Mouse (Mus musculus) neural tube, embryonic 11.5 days (tissue): Measurements from ENCODE around the gene Masp1. TPM values are rescaled to one million over a fixed set of nuclear protein-coding genes. Genes with fewer than 3 reads are reported as not detected.

Source experiments
- ATAC-seq: fragments of 200-750 bp; cut with Nextera tagmentation; 2 replicates; pipeline ENCODE4 v1.8.0; 2017; ENCODE audit warnings: moderate number of reproducible peaks, mild to moderate bottlenecking, moderate TSS enrichment, moderate library complexity; ENCODE audit not compliant: insufficient read depth, low FRiP score, low TSS enrichment
- DNase-seq: peaks from one replicate; pipeline ENCODE4 v3.0.0-alpha.2; 2015; ENCODE audit warnings: low spot score
- H3K27ac ChIP-seq: fragments of 300-500 bp; sonication (generic); 2 replicates; pipeline ENCODE4 v1.5.1; 2014; ENCODE audit warnings: low read depth, mild to moderate bottlenecking, low read length
- H3K27me3 ChIP-seq: fragments of 300-500 bp; sonication (generic); 2 replicates; pipeline ENCODE4 v1.6.1; 2014; ENCODE audit warnings: mild to moderate bottlenecking, low read length, mixed read lengths; ENCODE audit not compliant: control insufficient read depth, insufficient read depth
- H3K36me3 ChIP-seq: fragments of 300-500 bp; sonication (generic); 2 replicates; pipeline ENCODE4 v1.6.1; 2014; ENCODE audit warnings: mild to moderate bottlenecking, low read length, moderate library complexity, mixed read lengths; ENCODE audit not compliant: control insufficient read depth, insufficient read depth
- H3K4me1 ChIP-seq: fragments of 300-500 bp; sonication (generic); 2 replicates; pipeline ENCODE4 v1.6.1; 2014; ENCODE audit warnings: low read length, mixed read lengths; ENCODE audit not compliant: control insufficient read depth, insufficient read depth
- H3K4me2 ChIP-seq: fragments of 300-500 bp; sonication (generic); 2 replicates; pipeline ENCODE4 v1.6.1; 2014; ENCODE audit warnings: low read depth, mild to moderate bottlenecking, moderate library complexity
- H3K4me3 ChIP-seq: fragments of 300-500 bp; sonication (generic); 2 replicates; pipeline ENCODE4 v1.5.1; 2014; ENCODE audit warnings: low read depth, low read length
- H3K9ac ChIP-seq: fragments of 300-500 bp; sonication (generic); 2 replicates; pipeline ENCODE4 v1.6.1; 2014; ENCODE audit warnings: mild to moderate bottlenecking, low read length
- H3K9me3 ChIP-seq: fragments of 300-500 bp; sonication (generic); 2 replicates; pipeline ENCODE4 v1.6.1; 2016; ENCODE audit warnings: low read length; ENCODE audit not compliant: control insufficient read depth
- WGBS: fragments of 180-500 bp; shearing (Covaris S2); extraction: QIAGEN DNeasy Blood & Tissue Kit; methylation state at CpG from one replicate; pipeline ENCODE4 v1.1.7; 2014; 5-methylcytosine and 5-hydroxymethylcytosine counted together
- polyA plus RNA-seq: library from polyadenylated mRNA; unstranded; fragments of >200 nt; fragmentation: Nextera tagmentation; extraction: Ambion mirVana; gene quantifications from 2 replicates; pipeline ENCODE4 v1.2.1, GENCODE M21; 2014

Gene Masp1
- polyA plus RNA-seq, 1 experiment from 2014 or later = 19.0 TPM

DNA sequence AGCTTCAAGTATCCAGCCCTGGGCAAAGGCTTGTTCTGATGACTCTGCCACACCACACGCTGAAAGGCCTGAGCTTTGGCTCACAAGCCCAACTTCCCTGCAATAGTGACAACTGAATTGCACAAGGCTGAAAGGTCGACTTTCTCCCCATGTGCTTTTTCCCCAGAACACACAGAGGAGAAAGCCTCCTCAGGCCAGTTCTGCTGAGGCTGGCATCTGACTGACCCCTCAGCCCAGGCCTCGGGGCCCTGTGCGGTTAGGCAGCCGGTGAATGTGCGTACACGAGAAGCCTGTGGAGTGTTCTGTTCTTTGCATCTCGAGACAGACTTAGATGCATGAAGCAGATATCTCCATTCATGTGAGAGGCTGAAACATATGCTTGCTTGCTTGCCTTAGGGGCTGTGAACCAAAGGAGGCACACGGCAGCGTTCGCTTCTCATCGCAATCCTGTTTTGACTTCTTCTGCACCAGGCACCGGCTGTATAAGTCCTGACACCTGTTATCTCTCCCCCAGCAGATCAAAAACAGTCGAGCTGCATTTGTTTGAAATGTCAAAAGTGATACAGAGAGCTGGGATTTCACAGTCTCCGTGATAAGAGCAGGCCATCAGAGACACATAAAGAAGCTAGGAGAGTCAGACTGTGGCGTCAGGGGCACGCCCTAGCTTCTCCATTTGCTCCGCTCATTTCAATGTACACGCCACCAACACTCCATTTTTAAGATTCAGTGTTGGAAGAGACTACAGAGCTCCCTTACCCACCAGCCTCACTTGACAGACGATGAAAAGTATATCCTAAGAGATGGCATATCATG, 2.7 kb downstream of the Masp1 start:
- H3K4me2 ChIP-seq = no peak overlapping the region
- no peak for ATAC-seq

DNA sequence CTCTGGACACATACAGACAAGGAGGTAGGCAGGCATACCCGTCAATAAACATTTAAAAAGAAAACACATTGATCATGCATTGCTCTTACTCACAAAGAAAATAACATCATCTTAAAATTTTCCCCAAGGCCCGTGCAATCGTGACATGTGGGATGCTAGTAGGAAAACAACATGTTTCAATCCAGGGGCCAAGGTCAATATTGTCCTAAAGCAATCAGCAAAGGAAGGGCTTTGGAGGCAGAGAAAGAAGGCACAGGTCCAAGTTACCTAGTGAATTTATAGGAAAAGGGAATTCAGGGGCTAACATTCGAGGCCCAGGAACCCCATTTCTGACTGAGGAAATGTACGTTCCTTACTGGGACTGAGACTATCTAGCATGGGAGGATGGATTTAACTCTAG, 3.4 kb downstream of the Masp1 start:
- Histone ChIP-seq H3K36me3 (no peaks in the 10 kb centered on the region), H3K27ac (no peak overlapping the region), H3K4me2 (no peak overlapping the region), H3K4me3 (no peak overlapping the region), H3K9me3 (no peaks in the 10 kb centered on the region), H3K4me1 (peaks cover 16% of the 10 kb centered on the region), H3K9ac (no peak overlapping the region), H3K27me3 (no peaks in the 10 kb centered on the region)
- ATAC-seq = no peak
- WGBS = 87% methylated on average over 5 of the region's 5 CpGs
- DNase-seq = no peak

More for the DNA sequence above, 2.7 kb downstream of the Masp1 start:
- Histone ChIP-seq H3K4me3 (no peak overlapping the region), H3K27ac (no peak overlapping the region), H3K27me3 (no peaks in the 10 kb centered on the region), H3K9ac (no peak overlapping the region), H3K4me1 (peaks cover 14% of the 10 kb centered on the region), H3K9me3 (no peaks in the 10 kb centered on the region), H3K36me3 (no peaks in the 10 kb centered on the region)
- WGBS = 81% methylated on average over 20 of the region's 20 CpGs
- DNase-seq = no peak

DNA sequence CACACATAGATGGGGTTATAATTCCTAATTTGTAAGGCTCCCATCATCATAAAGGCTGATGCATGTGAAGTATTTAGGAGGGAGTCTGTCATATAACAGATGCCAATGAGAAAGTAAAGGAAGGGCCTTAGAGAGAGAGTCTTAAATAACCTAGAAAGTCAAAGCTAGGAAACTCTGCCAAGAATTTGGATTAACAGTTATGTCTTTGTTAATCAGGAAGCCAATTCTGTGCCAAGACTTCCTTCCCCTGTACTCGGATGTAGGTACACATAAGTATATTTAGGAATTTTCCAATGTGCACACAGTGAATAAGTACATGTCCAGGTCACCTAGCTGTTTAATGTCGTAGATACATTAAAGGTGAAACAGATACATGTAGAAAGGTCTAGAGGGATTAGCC, 4.0 kb downstream of the Masp1 start:
- H3K9me3 ChIP-seq = no peaks in the 10 kb centered on the region
- peaks cover 16% of the 10 kb centered on the region for H3K4me1 ChIP-seq
- whole genome bisulfite sequencing = 86% methylated on average over 2 of the region's 2 CpGs
- H3K4me3 ChIP-seq = no peak overlapping the region
- no peak overlapping the region for H3K9ac ChIP-seq
- H3K27ac ChIP-seq = no peak overlapping the region
- no peaks in the 10 kb centered on the region for H3K36me3 ChIP-seq
- H3K27me3 ChIP-seq = no peaks in the 10 kb centered on the region
- DNase-seq = no peak
- H3K4me2 ChIP-seq = no peak overlapping the region
- no peak for ATAC-seq

DNA sequence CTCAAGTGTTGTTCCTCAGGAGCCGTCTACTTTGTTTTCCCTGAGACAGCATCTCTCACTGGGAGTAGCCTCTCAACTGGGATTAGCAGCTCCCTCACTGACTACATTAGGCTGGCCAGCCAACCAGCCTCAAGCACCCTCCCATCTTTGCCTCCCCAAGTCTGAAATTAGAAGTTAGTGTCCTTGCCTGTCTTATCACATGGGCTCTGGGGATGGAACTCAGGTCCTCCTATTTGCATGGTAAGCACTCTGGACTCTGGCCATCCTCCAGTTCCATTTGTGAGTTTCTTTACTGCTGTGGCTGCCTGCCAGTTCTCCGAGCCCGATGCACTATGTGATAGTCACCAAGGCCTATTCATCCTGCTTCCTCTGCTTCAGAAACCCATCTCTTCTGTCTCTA, 4.8 kb downstream of the Masp1 start:
- 85% methylated on average over 3 of the region's 3 CpGs for WGBS
- Histone ChIP-seq H3K4me2 (no peak overlapping the region), H3K36me3 (no peaks in the 10 kb centered on the region), H3K9me3 (no peaks in the 10 kb centered on the region), H3K27me3 (no peaks in the 10 kb centered on the region), H3K4me1 (peaks cover 10% of the 10 kb centered on the region), H3K4me3 (no peak overlapping the region), H3K9ac (no peak overlapping the region), H3K27ac (no peak overlapping the region)
- no peak for ATAC-seq
- no peak for DNase-seq

DNA sequence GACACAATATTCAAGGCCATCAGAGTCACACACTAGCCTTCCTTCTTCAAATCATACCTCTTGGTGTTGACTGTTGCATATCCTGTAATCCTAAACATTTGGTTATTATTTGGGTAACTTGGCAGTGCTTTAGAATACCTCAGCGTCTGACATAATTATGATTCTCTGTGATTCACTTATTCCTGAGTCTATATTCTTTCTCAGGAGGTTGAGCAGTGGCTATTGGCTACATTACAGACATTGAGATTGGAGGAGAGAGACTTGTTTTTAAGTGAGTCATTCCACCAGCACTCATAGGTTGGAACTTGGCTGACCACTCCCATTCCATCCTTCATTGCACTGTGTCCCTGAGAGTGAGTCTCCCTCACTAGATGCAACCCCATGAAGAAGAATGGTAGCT, 7.2 kb downstream of the Masp1 start:
- DNase-seq (no peak), ATAC-seq (no peak)
- no peak overlapping the region for H3K27ac ChIP-seq
- no peak overlapping the region for H3K4me3 ChIP-seq
- no peaks in the 10 kb centered on the region for H3K9me3 ChIP-seq
- no peaks in the 10 kb centered on the region for H3K27me3 ChIP-seq
- no peak overlapping the region for H3K9ac ChIP-seq
- 90% methylated on average over 1 of the region's 1 CpGs for WGBS
- no peaks in the 10 kb centered on the region for H3K36me3 ChIP-seq
- H3K4me2 ChIP-seq = no peak overlapping the region
- H3K4me1 ChIP-seq = 0 out of 2 replicates have a peak, but pooled peaks cover 2% of the 10 kb centered on the region

DNA sequence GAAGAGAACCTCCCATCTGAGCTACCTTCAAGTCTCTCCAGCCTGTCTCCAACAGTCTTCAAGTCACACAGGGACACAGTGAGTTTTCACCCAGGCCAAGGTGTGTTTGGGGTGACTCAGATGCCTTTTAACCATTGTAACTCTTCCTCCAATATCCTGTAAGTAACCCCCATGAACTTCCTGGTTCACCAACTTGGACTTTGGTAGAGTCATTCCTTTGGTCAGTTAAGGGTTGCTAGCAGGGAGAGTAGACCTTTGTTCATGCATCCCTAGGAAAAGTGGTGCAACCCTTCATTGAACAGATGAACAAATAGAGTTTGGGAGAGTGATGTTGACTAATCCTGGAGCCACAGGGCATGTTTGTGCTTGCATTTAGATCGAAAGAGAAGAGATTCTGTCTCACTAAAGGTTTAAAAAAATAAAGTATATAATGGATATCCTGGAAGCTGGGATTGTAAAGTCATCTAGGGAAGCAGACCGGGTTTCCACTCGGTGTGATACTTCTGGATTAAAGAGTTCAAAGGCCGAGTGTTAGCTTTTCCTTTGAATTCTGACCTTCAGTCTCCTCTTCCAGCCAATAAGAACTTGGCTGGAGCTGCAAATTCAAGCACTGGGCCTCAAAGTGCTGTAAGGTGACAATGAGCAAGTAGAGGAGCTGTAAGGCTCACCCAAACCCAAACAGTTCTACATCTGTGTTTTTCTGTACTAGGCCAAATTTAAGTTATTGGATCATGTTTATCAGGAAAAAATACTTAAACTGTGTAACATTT, 9.3 kb downstream of the Masp1 start:
- Histone ChIP-seq H3K4me1 (0 out of 2 replicates have a peak, but pooled peaks cover 2% of the 10 kb centered on the region), H3K27me3 (no peaks in the 10 kb centered on the region), H3K27ac (no peak overlapping the region), H3K9me3 (no peaks in the 10 kb centered on the region), H3K36me3 (no peaks in the 10 kb centered on the region), H3K4me2 (no peak overlapping the region), H3K9ac (no peak overlapping the region), H3K4me3 (no peak overlapping the region)
- 73% methylated on average over 4 of the region's 4 CpGs for WGBS
- no peak for DNase-seq
- no peak for ATAC-seq

- no peaks in the 10 kb centered on the region for H3K27me3 ChIP-seq
- no peak overlapping the region for H3K4me3 ChIP-seq
- H3K9me3 ChIP-seq = no peaks in the 10 kb centered on the region
- 58% methylated on average over 11 of the region's 11 CpGs for WGBS
- peaks cover 5% of the 10 kb centered on the region for H3K4me1 ChIP-seq
- H3K36me3 ChIP-seq = no peaks in the 10 kb centered on the region
- H3K27ac ChIP-seq = no peak overlapping the region
- DNase-seq (no peak), ATAC-seq (no peak)
- no peak overlapping the region for H3K9ac ChIP-seq
- H3K4me2 ChIP-seq = no peak overlapping the region
These were observed 14.5 kb downstream of the Masp1 start for GRCm38 (mm10) chr16:23505904-23506687.

DNA sequence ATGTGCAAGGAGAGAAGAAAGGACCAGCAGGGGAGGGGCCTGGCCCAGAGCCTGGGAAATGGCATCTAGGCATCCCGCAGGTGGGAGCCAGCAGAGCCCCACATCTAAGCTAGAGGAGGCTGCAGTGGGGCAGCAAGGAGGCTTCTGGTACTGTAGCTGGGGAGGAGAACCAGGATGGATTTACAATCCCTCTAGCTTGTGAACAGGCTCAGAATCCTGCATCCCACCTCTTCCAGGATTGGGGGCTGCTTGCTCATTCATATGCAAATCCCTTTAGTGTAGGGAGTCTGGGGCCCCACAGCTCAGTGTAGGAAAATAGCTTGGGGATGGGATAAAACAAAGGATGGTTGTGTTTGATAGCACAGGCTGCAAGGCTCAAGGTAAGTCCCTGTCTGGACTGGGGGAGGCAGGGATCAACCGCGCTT, 16.3 kb downstream of the Masp1 start:
- peak overlapping the region; percentile 30 for H3K9ac ChIP-seq
- H3K27ac ChIP-seq = 0 out of 2 replicates have a peak overlapping the region, but pooled peaks have one; percentile 24

More for the DNA sequence above, 16.3 kb downstream of the Masp1 start:
- peaks cover 5% of the 10 kb centered on the region for H3K4me1 ChIP-seq
- H3K4me3 ChIP-seq = no peak overlapping the region
- ATAC-seq (peak; percentile 94), DNase-seq (peak; percentile 53)
- H3K4me2 ChIP-seq = no peak overlapping the region
- H3K9me3 ChIP-seq = no peaks in the 10 kb centered on the region
- H3K27me3 ChIP-seq = no peaks in the 10 kb centered on the region
- 25% methylated on average over 3 of the region's 3 CpGs for WGBS
- no peaks in the 10 kb centered on the region for H3K36me3 ChIP-seq
